Mouse (Mus musculus) T-cell, adult 2 months (primary cell): ENCODE data around the gene Acan.

ENCODE experiments used
- DNase-seq: peaks from one replicate; pipeline ENCODE4 v3.0.0; 2022; ENCODE audit warnings: low spot score

Acan gene

DNA sequence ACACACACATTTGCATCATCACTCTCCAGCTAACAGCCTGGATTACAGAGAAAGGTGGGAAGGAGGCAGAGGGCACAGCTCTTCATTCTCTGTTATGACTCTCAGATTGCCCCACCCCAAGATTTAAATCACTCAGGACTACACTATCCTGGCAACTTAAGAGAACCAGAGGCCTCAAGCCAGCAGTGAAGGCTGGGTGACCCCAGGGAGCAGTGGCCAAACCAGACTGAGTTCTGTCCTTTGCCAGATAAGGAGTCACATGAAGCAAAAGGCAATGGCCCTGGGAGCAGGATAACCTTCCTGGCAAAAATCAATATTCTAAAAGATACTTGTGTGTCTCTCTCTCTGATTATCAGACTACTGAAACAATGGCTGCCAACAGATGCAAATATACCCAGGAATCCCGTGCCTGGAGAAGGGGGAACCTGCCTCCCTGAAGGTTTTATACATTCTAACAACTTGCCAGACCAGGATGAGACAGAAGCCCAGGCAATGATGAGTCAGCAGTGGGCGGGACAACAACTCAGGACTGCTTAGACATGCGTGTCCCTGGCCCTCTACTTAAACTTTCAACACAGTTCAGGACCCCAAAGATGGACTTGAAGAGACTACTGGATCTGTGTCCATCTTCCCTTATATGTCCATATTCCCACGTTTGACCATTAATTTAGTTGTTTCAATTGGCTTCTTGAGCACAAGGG, 86.8 kb downstream of the Acan start:
- no peak for DNase-seq

DNA sequence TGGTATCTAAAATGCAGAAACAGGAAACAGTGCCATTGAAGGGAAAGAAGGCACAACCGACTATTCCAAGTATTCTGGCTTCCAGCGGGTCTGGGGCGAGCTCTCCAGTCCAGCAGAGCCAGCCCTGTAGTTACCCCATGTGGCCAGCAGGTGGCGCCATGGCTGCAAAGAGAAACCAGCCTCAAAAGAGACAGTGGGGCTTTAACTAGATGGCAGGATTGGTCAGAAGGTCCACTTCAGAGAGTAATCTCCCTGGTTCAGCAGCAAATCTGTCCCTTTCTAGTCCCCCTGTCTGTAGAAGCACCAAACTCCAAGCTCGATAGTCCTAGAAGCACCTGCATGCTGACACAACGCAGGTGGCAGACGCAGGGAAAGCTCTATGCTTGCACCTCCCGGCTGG, 87.6 kb downstream of the Acan start:
- peak; percentile 49 for DNase-seq

DNA sequence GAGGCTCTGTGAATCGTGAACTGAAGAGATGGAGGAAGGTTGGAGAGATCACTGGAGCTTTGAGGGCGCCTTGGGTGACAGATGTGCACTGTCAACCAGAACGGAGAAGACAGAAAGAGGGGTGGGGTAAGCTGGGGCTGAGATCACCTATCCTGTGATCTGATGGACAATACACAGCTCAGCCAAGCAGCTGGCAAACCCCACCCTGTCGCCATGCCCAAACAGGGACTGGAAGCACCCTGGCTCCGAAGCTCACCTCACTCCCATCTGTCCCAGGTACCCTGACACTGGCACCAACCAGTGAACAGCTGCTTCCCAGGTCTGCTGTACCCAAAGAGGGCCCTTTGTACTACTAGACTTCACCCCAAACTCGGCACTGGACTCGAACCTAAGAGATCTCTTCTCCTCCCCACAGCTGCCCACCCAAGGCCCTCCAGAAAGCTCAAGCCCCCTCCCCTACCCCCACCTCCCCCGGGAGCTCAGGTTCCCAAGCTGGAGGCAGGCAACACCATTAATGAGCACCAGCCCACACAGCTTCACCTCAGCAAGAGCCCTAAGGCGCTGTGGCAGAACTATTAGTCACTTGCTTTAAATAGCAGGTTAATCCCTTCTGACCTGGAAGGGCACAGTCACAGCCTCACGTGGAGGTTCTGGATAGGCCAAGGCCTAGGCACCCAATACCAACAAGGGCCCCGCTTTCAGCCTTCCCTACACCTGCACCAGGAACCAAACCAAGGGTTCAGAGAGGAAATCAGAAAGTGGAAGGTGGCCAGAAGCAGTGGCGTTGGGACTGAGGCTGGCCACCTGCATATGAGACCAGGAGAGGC, 93.9 kb downstream of the Acan start:
- no peak for DNase-seq

DNA sequence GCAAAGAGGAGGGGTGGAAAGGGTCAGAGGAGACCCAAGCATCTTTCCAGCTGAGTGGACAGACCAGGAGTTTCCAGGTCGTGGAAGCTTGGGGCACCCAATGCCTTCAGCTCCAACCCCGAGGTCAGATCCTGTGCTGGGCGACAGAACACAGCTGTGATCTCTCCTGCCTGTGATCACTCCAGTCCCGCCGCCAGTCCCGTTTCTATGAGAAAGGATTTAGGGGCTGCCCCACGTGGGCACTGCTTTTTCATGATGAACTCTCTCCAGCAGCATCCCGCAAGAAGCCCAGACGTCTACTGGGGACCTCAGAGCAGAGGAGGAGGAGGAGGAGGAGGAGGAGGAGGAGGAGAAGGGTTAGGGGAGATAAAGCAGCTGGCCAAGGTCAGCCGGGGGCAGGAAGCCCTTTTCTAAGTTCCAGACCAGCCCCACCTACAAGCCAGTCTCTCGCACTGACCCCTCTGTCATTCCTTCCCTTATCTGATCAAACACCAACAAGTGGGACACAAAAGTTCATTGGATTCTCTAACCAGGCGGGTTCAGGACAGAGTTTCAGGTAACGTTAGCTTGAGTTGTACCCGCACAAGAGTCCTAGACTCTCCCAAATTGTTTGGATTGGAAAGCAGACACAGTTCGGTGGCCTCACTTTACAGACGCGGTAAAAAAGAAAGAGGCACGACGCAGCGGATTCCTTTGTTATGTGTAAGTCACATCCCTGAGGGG, 94.8 kb downstream of the Acan start:
- no peak for DNase-seq

DNA sequence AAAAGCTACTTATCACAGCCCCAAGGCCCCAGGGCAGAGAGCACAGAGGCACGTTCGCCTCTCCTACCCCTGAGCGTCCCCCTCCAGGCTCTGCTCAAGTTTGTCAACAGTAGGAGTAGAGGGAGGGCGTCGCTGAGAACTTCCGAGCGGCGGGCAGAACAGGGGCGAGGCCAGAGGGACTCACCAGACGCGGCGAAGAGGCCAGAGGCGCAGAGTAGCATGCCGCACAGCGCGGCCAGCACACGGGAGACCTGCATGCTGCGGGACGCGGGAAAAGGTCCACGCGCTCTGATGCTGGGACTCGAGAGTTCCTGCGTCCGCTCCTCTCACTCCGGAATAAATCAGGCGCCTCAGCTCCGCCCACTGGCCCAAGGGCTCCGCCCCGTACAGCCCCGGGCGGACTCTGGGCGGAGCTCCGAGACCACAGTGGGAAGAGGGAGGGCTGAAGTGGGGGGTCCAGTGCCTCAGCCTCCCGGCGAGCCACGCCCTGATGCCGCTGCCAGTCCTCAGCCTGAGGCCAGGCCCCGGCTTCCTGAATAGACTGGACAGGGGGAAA, 95.5 kb downstream of the Acan start, which contains the start of gene Mfge8:
Gene Mfge8 (minus strand): TSS at position 350 of the 556 bp plus-strand sequence.
- DNase-seq, result peak; percentile 50

DNA sequence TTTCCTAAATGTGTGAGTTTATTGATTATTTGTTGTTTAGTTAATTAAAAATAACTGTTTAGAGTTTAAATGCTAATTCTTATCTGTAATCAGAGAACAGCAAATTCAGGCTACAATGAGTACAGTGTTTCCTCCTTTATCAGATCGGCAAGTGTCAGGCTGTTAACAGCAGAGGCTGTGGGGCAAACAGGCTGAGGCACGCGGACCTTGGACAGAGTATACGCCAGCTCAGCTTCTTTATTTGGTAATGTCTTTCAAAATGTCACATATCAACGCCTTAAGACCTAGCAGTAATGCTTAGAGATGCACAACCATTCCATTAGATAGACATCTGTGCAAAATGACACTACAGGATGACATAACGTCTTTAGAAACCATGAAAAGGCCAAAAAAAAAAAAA, 96.2 kb downstream of the Acan start:
- no peak for DNase-seq

DNA sequence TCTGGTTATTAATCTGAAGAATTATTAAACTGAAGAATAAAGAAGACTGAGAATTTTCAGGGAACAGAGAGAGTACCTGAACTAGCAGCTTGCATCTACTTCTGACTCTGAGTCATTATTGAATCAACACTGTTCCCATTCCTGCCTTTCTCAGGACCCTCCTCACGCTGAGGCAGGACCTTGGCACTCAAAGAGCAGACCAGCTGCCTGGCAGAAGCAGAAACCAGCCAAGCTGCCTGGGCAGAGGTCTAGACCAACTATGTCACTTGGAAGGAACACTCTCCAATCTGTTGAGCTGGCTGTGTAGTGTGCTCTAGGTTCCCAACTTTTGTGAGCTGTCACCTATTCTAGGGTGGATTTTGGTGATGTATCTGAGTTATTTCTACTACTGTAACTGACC, 106.1 kb downstream of the Acan start:
- DNase-seq, result no peak
